Mouse (Mus musculus) MN1 (cell line): ENCODE measurements around the gene Bcl2l11.

Source experiments
- DNase-seq: peaks from one replicate; pipeline ENCODE4 v3.0.0-alpha.2; 2016; ENCODE audit warnings: low spot score

Gene Bcl2l11

DNA sequence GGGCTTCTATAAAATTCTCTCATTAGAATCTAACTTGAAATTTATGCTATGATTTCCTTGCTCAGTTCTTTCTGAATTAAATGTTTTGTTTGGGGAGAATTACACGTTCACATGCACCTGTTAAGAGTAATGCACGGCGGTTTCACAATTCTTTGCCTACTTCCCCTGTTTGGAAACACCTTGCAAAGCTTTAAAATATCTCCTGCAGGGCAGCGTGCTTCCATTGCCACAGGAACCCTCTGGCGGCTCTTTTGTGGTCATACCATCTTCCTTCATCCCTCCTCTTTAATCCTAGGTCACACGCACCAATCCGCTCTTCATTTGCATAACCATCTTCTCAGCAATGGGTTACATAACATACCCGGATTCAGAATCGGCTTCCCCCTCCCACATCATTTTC is 14.3 kb upstream of the Bcl2l11 start:
- no peak for DNase-seq

DNA sequence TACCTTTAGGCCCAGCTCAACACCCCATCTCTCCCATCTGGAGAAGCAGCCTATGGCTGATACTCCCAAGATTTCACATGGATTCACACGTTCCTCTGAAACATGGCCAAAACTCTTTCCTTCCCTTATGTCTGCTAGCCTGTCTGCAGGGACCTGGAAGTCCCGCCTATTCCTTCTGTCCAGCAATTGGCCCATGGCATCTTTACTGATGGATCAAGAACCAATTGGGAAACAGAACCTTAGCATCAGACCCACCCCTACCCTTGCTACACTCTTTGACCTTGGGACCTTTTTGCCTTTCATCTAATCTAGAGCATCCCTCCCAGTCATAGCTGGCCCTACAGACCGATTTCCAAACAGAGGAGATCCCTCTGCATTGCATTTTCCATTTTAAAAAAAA is 11.2 kb upstream of the Bcl2l11 start:
- no peak for DNase-seq

DNA sequence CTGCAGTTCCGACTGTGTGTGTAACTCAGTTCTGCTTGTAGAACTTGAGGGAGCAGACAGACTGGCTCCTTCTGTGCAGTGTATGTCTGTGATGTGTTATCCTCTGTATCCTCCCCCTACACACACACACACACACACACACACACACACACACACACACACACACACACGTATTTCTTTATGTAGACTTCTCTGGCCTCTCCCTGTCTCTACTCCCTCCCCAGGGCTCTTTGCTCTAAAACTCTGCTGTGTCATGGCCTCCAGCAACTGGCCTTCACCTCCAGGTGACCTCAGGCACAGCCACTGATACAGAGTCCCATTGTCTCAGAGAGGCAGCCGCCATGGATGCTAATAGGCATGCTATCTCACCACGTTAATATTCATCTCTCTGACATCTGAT is 10.3 kb upstream of the Bcl2l11 start:
- no peak for DNase-seq

DNA sequence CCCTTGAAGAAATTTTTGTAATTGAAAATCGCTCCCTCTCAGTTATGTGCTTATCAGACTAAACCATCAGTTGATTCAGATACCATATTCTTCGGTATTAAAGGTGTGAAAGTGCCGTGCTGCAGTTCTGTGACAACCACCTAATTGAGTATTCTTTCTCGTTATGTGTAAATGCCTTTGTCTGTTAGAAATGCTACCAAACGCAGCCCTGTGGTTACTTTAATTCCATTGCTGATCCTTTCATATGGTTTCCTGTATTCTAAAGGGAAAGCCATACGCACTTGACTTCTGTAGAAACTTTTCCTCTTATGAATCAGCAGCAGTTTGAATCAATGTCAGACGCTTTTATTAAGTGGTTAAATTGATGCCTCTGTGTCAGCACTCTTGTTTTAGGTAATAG is 8.2 kb upstream of the Bcl2l11 start:
- DNase-seq = no peak

DNA sequence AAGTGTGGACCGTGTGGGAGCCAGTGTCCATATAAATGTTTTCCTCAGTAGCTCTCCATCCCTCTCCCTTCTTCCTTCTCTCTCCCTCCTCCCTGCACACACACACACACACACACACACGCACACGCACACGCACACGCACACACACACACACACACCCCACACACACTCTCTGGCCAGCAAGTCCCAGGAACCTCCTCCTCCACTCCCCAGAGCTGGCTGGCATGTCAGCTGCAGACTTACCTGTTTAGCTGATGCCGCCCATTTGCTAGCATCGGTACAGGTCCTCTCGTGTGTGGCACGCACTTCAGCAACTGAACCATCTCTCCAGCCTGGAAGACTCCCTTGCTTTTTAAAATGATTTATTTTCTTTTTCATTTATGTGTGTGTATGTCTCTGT is 6.9 kb upstream of the Bcl2l11 start:
- no peak for DNase-seq

DNA sequence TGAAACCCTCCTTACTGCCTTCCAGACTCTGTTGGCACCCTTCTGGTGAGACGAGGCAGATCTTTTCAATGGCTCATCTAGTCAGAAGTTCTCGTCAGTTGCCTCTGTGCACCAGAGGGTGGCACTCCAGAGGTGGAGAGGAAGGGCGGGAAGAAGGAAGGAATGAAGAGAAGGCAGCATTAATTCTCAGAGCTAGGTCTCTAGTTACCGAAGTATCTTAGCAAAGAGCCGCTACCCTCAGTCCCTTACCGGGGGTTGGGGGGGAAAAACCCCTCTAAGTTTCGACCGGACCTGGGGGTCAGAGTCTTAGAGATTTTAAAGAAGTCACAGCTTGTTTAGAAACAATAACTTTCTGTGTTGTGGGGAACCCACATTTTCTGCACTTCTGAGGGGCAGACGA is 3.3 kb upstream of the Bcl2l11 start:
- DNase-seq = no peak

DNA sequence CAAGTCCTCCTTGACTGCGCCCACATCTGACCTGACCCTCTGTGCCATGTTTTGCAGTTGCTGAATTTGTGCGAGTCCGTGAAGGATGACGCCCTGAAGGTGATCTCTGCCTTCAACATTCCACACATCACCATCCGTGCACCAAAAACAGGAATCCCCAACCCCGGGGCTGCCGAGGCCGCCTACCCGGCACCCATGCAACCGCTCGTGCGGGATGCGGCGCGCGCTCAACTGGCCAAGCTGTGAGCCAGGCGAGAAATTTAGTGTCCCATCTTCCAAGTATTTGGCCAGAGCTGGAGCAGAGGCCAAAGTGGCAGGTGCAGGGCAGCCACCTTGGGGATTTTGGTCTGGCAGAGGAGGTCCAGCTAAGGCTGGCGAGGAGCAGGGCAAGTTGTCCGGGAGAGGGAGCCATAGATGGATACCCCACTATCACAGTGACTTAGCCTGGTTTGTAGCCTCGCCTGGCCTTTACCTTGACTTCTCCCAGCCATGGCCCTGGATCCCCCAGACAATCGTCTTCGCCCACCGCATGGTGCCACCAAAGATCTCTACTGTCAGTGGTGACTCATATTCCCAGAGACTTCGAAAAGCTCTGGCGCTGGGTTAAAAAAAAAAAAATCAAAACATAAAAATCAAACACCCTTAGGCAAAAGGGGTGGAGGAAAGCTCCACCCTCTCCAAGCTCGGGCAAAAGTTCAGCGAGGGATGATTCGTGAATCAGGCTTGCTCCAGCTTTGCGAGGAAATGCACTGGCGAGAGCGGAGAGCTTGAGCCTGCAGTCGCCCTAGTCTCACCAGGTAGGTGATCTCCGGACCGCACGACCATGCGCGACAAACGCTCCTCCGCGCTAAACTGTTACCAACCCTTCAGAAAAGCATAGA is 2.7 kb upstream of the Bcl2l11 start:
- no peak for DNase-seq

DNA sequence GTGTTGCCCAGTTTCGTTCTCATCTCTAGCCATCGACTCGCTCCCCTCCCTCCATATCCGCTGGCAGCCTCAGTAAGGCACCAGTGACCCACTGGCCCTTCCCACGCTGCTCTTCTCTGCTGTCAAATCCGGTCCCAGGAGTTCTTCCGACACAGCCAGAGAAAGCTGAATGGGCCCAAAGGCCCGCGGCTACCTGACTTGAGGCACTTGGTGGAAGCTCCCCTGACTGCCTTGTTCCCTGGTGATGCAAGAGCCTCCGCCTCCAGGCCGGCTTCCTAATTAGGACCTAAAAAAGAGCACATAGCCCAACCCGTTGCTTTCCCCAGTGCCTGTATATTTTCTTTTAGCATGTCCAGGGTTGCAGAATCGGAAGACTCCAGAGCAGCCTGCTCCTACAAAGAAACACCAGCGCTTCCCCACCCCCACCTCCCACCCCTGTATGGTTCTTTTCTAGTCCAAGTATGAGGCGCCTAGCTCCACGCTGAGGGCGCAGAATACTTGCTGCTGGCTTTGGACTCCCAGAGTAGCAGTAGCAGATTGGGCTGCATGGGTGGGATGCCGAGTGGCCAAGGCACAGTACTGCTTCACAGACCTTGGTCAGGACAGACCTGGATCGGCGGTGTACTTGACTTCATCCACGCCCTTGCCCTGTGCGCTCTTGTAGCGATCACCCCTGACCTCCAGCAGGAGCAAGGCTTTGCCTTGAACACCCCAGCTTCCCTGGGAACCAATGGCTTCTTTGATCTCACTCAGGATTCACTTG is 1.7 kb upstream of the Bcl2l11 start:
- DNase-seq = no peak

DNA sequence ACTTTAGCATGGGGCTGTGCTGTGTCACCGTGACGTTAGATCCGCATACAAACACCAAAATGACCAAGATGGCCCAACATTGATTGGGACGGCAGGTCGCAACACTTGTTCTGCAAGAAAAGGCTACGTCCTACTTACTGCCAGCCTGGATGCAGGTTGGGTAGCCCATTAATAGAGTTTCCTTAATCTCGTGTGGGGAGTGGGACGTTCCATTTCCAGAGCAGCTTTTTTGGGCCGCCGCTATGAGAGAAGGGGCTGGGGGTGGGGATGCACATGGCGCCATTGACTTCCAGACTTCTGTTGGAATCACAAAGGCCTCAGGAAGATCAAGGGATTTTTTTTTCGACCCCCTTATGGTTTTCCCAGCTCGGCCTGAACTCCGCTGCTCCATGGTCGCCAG is 1.1 kb upstream of the Bcl2l11 start:
- DNase-seq = no peak

DNA sequence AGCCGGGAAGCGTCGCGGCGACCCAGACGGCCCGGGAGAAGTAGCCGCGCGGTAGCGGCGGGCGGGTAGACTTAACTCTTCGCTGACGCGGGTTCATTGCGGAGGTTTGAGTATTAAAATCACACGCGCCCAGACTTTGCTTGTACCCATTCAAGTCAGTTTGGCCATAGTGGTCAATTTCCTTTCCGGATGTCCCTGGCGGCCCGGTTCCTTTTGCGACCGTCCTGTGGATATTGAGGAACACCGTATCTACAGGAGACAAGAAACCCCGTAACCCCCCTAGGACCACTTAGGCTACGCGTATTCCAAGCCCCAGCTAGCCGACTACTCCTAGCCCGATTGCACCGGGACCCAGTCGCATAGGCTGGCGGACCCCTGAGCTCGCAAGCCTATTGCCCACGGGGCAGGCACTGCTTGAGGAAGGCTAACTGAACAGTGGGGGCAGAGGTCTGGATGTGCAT is 783 bp downstream of the Bcl2l11 start:
- no peak for DNase-seq

DNA sequence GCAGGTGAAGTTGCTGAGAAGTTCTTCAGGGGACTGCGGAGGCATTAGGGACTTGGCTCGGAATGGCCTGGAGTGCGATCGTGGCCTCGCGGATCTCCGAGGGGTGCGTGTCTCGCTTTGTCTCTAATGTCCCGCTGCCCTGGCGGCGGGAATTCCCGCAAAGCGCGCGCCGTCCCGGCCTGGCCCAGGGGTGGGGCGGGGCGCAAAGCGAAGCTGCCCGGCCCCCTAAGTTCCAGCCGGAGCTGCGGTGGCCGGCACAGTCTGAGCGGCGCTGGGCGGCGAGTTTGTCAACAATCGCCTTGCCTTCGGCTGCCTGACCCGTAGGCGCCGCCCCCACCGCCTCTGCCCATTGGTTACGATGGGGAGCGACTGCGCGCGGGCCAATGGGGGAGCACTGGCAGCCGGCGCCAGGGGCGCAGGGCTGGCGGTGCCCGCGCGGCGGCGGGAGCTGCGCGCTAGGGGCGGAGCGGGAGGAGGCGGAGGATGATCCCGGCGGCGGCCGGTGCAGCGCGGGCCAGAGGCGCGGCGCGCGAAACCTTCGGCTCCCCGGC is 1.4 kb downstream of the Bcl2l11 start:
- no peak for DNase-seq

DNA sequence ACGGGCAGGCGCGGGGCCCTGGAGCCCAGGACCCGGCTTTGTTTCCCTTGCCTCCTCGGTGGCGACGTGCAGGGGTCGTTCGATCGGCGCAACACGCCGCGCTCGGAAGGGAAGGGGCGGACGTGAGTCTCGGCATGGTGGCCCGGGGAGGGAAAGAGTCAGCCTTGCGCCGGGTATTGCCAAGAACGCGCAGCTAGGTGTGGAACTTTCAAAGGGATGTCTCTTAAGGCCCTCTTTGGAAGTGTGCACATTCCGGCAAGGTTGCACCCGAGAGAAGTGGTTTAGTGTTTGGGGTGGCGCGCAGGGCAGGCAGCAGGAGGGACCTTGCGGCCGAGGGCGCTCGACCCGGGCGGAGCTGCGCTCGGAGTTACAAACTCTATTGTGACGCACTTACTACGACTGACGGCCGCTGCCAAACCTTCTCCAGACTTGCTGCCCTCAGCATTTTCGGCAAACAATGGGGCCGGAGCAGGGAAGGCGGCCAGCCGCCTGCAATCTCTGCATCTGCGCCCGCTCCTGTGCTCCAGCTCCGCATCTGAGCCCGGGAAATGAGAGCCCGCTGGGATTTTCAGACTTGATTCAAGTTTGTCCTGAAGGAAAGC is 2.0 kb downstream of the Bcl2l11 start:
- no peak for DNase-seq

DNA sequence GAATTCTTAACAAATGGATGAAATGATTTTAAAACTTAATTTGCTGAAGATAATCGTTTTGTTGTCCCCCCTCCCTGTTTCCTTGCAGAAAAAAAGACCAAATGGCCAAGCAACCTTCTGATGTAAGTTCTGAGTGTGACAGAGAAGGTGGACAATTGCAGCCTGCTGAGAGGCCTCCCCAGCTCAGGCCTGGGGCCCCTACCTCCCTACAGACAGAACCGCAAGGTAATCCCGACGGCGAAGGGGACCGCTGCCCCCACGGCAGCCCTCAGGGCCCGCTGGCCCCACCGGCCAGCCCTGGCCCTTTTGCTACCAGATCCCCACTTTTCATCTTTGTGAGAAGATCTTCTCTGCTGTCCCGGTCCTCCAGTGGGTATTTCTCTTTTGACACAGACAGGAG is 2.7 kb downstream of the Bcl2l11 start:
- no peak for DNase-seq

DNA sequence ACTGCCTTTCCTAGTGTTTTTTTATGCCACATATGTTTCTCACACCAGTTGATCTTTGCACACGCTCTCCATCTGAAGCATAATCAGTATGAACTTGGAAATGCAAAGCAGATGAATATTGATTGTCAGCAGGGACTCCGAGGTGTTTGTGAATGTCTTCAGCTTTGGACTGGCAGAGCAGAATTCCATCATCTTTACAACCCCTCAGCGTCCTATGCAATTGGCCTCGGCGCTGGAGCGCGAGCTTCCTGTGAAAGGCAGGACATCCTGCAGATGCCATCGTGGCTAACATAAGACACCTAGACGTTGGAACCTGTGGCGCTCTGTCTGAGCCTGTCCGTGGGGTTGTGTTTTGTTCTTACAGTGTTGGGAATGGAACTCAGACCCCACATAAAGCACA is 5.7 kb downstream of the Bcl2l11 start:
- no peak for DNase-seq

DNA sequence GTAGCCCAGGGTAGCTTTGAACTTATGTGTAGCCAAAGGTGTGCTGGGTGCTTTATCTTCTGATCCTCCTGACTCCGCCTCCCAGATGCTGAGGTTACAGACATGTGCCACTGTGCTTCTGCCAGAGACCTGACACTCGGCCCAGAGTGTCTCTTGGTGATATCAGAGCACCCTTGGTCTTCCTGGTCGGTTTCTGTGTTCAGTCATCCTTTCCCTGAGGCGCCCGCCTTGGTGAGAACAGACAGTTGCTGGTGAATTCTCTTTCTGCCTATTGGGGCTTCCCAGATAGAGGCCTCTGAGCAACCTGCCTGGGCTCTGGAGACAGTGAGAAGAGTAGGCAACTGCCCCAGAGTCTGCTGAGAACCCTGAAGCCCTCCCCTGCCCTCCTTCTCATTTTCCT is 6.8 kb downstream of the Bcl2l11 start:
- no peak for DNase-seq

DNA sequence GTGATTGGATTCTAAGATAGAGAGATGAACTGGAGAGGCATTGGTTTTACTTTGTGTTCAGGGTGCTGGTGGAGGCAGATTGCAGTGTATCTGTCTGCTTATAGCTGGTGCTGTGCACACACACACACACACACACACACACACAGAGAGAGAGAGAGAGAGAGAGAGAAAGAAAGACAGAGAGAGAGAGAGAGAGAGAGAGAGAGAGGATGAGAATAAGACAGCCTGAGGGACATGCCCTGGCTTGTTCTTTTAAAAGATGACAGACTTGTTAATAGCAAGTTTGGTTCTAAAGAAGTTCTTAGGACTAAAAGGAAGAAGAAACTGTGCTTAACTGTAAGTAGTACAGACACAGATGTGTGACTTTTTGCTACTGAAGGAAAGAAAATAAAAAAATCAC is 8.0 kb downstream of the Bcl2l11 start:
- DNase-seq = no peak

DNA sequence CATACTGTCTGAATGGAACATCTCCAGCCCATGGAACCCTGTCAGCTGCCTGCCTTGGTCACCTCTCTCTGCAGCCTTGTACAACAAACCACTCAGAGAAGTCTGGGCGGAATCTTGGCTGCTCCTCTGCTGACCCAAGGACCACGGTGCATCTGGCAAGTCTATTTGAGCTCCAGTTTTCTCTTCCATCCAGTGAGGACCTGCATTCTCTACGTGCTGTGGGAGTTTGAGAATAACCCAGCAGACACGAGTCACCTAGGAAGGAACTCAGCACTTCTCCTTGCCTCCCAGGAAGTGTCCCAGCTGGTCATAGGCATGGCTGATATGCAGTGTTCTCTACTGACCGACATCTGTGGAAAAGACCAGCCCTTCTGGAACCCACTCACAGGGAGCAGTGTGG is 8.6 kb downstream of the Bcl2l11 start:
- no peak for DNase-seq

DNA sequence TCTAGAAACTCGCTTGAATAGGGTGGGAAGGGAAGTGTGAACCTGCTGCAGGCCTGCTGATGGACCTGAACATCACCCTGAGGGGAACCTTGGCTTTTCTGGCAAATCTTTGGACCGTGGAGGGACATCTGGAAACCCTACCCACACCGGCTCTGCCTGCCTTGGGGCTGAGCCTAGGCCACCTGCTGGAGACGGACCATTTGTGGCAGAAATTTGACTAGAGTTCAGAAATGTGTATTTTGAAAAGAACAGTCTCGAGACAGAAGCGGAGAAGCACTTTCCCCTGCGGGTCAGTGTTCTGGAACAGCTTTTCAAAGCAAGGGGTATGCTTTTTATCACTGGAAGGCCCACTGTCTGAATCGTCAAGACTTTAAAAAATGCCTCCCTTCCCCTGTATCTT is 9.1 kb downstream of the Bcl2l11 start:
- no peak for DNase-seq

DNA sequence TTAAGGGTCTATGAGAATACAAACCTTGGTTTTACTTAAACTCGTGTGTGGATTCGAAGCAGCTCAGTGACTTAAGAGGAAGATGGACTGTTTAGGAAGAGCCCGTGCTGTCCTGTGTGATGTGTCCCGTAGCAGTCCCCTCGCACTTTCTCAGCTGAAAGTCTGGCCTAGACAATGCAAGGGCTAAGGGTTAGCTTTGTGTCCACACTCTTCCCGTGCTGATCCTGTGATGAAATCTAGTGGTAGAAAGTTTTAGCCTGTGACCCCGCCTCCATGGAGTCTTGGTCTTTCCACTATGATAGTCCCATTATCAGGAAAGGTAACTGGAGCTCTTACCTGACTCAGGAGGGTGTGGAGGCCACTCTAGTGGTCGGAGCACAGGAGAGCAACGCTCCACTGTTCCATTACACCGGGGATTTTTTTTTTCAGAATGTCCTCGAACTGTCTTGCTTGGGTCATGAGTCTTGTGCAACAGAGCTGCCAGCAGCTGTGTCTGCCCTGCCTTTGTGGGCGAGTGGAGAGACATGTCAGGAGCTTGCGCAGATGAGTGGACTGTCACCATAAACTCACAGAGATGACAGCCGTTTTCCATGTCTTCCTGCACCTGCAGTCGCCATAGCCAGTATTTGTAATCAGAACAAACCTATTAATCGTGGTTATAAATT is 11.1 kb downstream of the Bcl2l11 start:
- no peak for DNase-seq

DNA sequence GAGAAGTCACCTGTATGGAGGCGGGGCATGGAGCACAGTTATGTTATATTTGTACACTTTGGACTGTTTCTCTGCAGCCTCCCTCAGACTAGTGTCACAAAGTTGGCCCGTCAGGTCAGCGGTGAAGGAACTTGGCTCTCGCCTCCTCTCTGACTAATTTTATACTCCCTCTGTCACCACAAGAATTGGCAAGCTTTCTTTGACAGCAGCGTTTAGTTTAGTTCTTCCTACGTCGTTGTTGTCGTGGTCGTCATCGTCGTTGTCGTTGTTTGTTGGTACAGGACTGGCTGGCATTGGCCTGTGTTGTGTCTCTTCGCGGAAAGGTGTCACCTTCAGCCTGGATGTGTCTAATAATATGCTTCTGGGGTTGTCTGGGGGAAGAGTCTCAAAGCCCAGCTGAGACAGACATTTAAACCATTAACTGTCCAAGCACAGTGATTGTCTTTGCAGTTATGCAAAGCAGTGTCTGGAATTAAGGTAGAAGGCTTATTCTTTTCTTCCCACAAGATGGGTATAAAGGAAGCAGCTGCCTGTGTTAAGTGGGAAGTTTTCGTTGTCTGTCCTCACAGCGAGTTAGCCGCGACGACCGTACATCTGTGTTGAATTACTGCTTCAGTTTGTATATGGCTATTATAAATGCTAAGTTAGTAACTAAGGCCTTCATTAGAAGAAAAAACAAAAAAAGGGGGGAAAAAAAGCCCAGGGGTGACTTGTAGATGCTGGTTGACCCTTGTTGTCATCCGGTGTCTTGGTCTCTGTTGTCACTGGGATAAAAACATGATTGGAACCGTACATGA is 11.8 kb downstream of the Bcl2l11 start:
- DNase-seq = no peak

DNA sequence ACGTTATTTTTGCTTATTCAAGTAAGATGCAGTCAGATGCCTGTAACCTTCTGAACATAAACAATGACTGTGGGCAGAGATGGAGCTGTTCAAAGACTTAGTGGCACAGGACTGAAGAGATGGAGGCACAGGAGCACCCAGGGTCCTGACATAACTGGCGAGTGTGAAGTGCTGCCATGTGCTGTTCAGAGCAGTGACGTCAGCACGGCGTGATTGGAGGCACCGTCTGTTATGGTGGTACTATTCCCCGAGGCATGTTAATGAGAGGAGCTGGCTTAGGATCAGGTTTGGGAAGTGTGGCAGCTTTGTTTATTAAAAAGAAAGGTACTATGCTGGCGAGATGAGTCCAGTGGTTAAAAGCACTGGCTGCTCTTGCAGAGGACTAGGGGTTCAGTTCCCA is 13.1 kb downstream of the Bcl2l11 start:
- no peak for DNase-seq
